Mouse (Mus musculus) lung, postnatal 0 days (tissue): ENCODE measurements around the gene Ntn4.

Experiments
- CTCF ChIP-seq: IDR thresholded peaks from 2 replicates; pipeline ENCODE4 v1.5.1; 2016; ENCODE audit warnings: antibody characterized with exemption, mild to moderate bottlenecking
- EP300 ChIP-seq: IDR thresholded peaks from 2 replicates; pipeline ENCODE4 v1.6.1; 2016; ENCODE audit warnings: antibody characterized with exemption, mild to moderate bottlenecking, control low read depth

- TF ChIP-seq CTCF (no peak), EP300 (no peak)
Measured at GRCm38 (mm10) chr10:93682185-93682747, 41.8 kb downstream of the Ntn4 start.
